Mouse (Mus musculus) layer of hippocampus, adult 2 months (tissue): Measurements from ENCODE around the gene Lrrc10b. TPM values are rescaled to one million over a fixed set of nuclear protein-coding genes. Genes with fewer than 3 reads are reported as not detected.

Experiments
- DNase-seq, 2 experiments: peaks; one replicate each; pipeline ENCODE4 v3.0.0; 2022; ENCODE audit warnings: low spot score in 2 of 2
- H3K27ac ChIP-seq: fragments of 200-600 bp; 2 replicates; pipeline ENCODE4 v1.8.1; 2022
- H3K4me3 ChIP-seq: fragments of 200-600 bp; 2 replicates; pipeline ENCODE4 v1.8.1; 2022; ENCODE audit warnings: mild to moderate bottlenecking
- CTCF ChIP-seq: fragments of 200-600 bp; conservative IDR thresholded peaks from 2 replicates; pipeline ENCODE4 v1.8.1; 2022; ENCODE audit warnings: antibody characterized with exemption, mild to moderate bottlenecking, moderate library complexity
- total RNA-seq, 2 experiments: library from RNA; stranded (reverse); gene quantifications; 2 replicates each; pipeline ENCODE4 v1.2.3; 2021

Gene Lrrc10b
- total RNA-seq, 2 experiments from 2014 or later = 83.9 to 84.6 TPM

DNA sequence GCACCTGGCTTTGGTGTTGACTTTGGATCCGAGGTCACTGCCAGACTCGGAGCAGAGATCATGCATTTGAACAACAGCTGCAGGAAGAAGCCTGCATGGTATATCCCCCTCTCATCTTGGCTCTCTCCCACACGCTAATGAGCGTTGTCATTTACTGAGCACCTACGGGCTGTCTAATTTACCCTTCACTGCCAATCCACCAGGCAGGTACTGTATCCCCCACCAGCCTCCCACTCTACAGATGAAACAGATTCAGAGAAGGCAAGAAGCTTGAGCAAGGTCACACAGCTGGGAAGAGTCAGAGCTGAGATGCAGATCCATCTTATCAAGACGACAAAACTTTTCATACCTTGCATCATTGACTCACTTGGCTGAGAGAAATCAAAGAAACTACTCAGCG lies 4.3 kb upstream of the Lrrc10b start:
- Histone ChIP-seq H3K27ac (no peak overlapping the region), H3K4me3 (no peak overlapping the region)
- no peak for TF ChIP-seq CTCF
- DNase-seq = no peak

DNA sequence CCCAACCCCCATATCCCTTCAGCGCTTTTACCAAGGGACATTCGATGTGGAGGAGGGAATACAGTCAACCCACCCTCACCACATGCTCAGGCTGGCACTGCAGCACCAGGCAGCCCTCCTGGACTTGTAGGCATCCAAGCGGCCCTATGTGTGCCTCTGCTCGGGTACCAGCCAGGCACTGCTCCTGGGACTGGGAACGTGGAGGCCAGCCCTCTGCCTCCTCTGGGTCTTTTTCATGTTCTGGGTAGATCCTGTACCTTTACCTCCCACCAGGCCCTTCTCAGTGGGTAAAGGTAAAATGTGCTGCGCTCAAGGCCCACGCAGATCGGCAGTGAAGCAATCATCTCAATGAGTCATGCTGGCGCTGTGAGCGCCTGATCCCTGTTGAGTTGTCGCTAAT lies 2.6 kb upstream of the Lrrc10b start:
- DNase-seq = peak; percentile 49 to 71

DNA sequence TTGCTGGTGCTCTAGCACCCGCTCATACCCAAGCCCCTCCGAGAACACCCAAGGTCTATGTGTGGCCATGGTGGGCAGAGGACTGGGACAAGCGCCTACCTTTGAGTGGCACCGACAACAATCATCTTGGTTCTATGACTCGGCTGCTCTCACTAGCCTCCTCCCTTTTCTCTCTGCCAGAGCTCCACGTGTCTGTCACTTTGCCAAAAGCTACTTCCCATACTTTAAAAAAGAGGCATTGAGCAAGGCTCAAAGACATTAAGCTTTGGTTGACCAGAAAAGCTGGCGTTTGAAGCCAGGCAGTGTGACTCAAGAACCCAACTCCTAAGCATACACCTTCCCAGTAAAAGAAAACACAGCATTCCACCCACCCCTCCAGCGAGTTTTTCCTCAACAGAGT lies 823 bp upstream of the Lrrc10b start:
- peak overlapping the region; percentile 60 for H3K4me3 ChIP-seq
- no peak for TF ChIP-seq CTCF
- H3K27ac ChIP-seq = peak overlapping the region; percentile 87
- DNase-seq = no peak

More for the DNA sequence above, 2.6 kb upstream of the Lrrc10b start:
- H3K27ac ChIP-seq = peak overlapping the region; percentile 87
- no peak overlapping the region for H3K4me3 ChIP-seq
- no peak for TF ChIP-seq CTCF

DNA sequence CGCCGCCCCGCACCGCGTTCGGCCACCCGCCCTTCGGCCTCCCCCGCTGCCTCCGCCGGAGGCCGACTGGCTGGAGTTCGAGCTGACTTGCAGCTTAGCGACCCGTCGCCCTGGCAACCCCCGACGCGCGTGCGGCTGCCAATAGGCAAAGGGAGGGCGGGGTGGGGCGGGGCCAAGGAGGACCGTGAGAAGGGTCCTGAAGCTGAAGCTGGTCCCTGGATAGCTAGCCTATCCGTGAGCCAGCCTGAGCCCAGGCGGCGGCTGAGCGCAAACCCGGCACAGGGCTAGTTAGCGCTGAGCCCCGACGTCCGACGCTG lies 169 bp upstream of the Lrrc10b start:
- DNase-seq = peak in 1 of 2 experiments; percentile 76
- Histone ChIP-seq H3K4me3 (peak overlapping the region; percentile 60), H3K27ac (peak overlapping the region; percentile 87)
- no peak for TF ChIP-seq CTCF

DNA sequence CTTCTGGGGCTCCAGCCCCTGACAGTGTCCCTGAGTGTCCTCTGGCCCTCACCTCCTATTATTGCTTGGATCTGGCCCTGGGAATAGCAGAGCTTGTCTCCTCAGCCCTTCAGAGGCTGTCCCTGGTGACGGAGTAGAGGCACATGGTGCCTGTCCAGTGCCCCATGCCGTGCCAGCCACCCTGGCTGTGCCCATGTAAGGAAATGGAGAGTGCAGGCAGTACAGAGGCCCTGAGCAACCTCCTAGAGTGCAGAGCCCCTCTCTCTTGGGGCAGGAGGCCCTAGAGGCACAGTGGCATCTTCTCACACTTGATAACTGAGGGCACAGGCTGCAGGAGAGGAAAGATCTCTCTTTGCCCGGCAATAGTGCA lies 1.9 kb downstream of the Lrrc10b start:
- DNase-seq = no peak
- H3K4me3 ChIP-seq = peak overlapping the region; percentile 60
- TF ChIP-seq CTCF = no peak
- H3K27ac ChIP-seq = peak overlapping the region; percentile 88

DNA sequence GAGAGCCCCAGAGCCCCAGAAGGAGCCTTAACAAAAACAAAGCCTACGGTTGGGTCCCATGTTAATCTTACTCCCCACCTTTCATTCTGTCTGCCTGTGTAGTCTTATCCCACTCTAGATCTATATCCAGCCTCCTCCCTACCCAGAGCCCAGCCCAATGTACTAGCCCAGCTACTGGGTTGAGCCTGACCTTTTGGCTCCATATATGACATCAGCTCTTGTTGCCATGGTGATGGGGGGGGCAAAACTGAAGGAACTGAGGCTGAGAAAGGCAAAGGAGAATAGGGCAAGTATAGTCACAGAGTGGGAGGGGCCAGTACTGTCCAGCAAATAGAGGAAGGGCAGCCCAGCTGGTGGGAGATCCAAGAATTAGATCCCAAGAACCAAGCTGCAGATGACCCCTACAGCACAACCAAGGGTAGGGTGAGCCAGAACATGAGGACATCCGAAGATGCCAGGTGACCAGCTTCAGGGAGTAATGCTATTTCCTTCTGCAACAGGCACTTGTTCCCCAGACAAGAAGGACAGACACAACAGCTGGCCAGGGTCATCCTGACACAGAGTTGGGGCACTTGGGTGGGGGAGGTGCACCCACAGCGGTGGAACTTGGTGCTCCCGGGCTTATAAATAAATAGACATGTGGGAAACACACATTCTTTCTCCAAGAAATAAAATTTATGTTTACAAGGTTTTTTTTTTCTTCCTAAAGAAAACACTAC lies 2.4 kb downstream of the Lrrc10b start:
- H3K27ac ChIP-seq = peak overlapping the region; percentile 88
- no peak for DNase-seq
- no peak for TF ChIP-seq CTCF
- H3K4me3 ChIP-seq = peak overlapping the region; percentile 60

DNA sequence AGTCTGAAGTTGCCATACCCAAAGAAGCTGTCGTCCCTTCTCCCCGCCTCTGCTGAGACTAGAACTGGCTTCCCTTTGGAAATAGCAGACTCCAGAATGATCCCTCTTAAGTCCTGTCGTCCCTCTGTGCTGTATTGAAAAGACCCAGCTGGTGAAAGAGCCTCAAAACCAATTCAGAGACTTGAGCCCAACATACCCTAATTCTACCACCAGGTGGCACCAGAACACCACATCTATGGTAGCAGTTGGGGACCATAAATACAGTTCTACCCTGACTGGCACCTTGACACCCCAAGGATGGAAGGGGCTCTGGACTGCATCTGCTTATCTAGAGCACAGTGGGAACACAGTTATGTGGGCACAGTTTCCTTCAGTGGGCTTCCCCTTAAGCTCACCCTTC lies 7.6 kb downstream of the Lrrc10b start:
- Histone ChIP-seq H3K4me3 (no peak overlapping the region), H3K27ac (peak overlapping the region; percentile 67; the same call in 1 of the 2 replicates)
- DNase-seq = peak; percentile 83 to 89
- peak; percentile 91 for TF ChIP-seq CTCF

DNA sequence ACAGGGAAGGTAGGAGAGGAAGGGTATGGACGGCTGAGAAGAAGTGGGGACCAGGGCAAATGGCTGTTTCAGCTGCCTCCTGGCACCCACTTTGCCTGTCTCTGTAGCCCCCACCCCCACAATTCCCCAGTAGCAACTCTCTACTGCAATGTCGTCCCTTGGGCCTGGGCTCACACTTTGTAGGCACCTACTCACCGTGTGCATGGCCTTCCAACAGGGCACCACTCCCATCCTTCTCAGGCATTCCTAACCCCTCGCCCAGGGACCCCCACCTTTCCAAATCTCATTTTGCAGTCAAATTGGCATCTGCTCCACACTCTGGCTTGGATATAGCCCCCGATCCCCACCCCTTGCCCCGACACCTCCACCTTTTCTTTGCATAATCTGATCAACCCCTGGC lies 8.1 kb downstream of the Lrrc10b start:
- no peak for TF ChIP-seq CTCF

DNA sequence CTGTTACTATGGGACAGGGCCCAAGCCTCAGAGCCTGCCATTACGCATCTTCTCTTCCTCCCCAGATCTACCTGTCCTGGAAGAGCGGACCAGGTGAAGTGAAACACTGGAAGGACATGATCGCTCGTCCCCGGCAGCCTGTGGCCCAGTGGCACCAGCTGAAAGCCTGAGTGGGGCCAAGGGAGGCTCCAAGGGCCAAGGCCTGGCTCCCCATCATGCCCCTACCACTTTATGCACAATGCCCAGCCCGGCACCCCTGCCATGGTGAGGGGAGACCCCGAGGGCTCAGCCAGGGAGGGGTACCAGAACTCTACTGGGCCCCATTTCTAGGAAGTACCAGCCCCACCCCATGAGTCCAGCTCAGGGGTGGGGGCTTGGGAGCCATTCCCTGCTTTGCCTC lies 9.0 kb downstream of the Lrrc10b start:
- Histone ChIP-seq H3K4me3 (no peak overlapping the region), H3K27ac (no peak overlapping the region)
- no peak for TF ChIP-seq CTCF
- DNase-seq = no peak

More for the DNA sequence above, 8.1 kb downstream of the Lrrc10b start:
- Histone ChIP-seq H3K27ac (peak overlapping the region; percentile 18; the same call in 1 of the 2 replicates), H3K4me3 (no peak overlapping the region)
- no peak for DNase-seq

DNA sequence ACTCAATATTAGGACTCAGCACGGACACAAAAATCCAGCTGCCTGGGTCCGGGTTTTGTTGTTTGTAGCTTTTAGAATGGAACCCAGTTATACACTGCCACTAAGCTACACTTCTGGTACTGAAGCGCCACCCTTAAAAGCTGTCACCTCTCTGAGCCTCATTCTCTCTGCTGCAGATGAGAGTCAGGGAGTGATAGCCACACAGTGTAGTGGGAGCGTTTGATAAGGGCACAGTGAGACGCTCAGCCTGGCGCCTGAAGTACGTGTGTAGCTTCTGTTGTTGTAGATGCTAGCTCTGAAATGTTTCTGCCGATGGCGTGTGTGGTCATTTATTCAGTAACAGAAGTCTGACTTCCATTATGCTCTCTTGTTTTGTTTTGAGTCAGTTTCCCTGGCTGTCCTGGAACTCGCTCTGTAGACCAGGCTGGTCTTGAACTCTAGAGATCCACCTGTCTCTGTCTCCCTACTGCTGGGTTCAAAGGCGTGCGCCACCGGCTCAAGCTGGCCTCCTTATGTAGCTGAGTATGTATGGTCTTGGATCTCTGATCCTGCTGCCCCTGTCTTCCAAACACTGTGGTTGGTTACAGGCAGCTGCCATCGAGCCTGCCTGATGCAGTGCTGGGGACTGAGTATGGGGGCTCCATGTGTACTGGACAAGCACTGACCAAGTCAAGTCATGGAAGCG lies 12.4 kb downstream of the Lrrc10b start:
- no peak for DNase-seq
- no peak overlapping the region for H3K4me3 ChIP-seq
- TF ChIP-seq CTCF = no peak
- H3K27ac ChIP-seq = no peak overlapping the region

DNA sequence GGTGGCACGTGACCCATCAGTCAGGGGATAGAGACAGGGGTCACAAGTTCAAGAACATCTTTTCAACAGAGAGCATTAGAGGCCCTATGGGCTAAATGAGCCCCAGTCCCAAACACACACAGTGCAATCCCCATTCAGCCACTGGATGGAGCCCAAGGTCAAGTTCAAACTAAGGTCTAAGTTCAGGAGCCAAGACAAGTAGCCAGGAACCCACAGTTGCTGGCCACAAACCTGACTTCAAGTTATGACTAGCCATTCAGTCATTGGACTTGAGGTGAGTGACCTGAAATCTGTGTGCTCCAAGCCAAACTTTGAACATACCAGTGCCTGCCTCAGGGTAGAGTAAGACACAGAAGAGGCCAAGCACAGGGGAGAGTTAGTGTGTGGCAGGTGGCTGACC lies 19.8 kb downstream of the Lrrc10b start:
- H3K27ac ChIP-seq = no peak overlapping the region
- H3K4me3 ChIP-seq = no peak overlapping the region
- TF ChIP-seq CTCF = peak; percentile 44
- no peak for DNase-seq

DNA sequence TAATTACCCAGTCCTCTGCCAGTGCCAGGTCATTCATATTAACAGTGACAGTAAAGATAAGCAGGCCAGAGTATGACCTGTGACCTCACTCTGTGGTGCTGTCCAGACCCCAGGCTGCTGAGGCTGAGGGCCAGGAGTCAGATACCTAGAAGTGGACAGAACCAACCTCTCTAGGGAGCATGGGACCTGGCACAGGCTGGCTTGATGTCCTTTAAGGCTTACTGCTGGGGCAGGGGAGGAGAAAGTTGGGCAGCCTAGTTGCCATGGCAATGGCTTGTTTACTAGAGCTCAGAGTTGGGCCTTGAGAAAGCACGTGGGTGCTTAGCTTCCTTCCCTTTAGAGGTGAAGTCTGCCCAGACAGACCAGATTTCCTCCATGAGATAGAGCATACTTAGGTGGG lies 20.5 kb downstream of the Lrrc10b start:
- no peak for TF ChIP-seq CTCF

DNA sequence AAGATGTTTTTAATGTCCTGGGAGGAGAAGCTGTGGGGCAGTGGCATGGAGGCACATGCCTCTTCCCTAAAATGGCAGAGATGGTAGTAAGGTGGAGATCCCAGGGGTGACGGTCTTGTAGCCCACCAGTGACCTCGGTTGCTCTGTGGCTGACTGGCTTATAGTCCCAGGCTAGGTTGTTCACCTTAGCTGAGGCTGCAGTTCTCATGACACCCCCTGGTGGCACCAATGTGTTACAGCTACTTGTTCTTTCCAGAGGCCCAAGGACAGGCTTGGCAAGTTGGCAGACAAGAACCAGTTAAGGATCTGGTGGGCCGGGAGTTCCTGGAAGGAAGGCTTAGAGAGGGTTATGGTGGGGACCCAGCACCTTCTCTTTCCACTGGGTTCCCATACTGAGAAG lies 21.4 kb downstream of the Lrrc10b start:
- TF ChIP-seq CTCF = peak; percentile 92
- Histone ChIP-seq H3K4me3 (no peak overlapping the region), H3K27ac (peak overlapping the region; percentile 80; the same call in 1 of the 2 replicates)
- peak; percentile 58 to 61 for DNase-seq

More for the DNA sequence above, 20.5 kb downstream of the Lrrc10b start:
- peak overlapping the region; percentile 48; the same call in 1 of the 2 replicates for H3K27ac ChIP-seq
- DNase-seq = no peak
- no peak overlapping the region for H3K4me3 ChIP-seq

DNA sequence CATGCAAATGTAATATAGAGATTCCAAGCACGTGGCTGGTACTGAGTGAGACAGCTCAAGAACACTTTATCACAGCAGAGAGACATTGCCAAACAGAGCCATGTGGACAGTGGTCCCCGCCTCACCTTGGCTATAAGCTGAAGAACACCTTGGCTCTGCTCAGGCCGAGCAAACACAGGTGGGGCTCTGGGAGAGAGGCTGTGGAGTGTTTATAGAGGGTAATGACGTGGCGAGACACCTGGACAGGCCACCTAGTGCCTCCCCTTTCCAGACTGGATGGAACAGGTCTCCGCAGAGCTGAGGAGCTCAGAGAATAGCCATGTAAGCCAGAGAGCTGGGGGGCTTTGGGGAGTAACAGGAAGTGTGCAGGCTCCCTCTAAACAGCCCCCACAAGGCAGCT lies 22.3 kb downstream of the Lrrc10b start:
- no peak for TF ChIP-seq CTCF
- Histone ChIP-seq H3K4me3 (no peak overlapping the region), H3K27ac (peak overlapping the region; percentile 80)
- DNase-seq = no peak
